Mouse (Mus musculus) limb, embryonic 14.5 days (tissue): Measurements from ENCODE around the gene Defb23. TPM values are rescaled to one million over a fixed set of nuclear protein-coding genes. Genes with fewer than 3 reads are reported as not detected.

Experiments
- ATAC-seq: fragments of 200-750 bp; cut with Nextera tagmentation; 2 replicates; pipeline ENCODE4 v1.8.0; 2017; ENCODE audit warnings: low read depth, moderate number of reproducible peaks, moderate TSS enrichment; ENCODE audit not compliant: low FRiP score
- DNase-seq: peaks from one replicate; pipeline ENCODE4 v3.0.0-alpha.2; 2015; ENCODE audit warnings: low spot score
- H3K27ac ChIP-seq: fragments of 300-500 bp; sonication (generic); replicated peaks from 2 replicates; pipeline ENCODE4 v1.5.1; 2014; ENCODE audit warnings: low read depth, mild to moderate bottlenecking, low read length, moderate library complexity, mixed read lengths
- H3K27me3 ChIP-seq: fragments of 300-500 bp; sonication (generic); 2 replicates; pipeline ENCODE4 v1.6.1; 2014; ENCODE audit warnings: low read length, mixed read lengths; ENCODE audit not compliant: control insufficient read depth, insufficient read depth
- H3K36me3 ChIP-seq: fragments of 300-500 bp; sonication (generic); 2 replicates; pipeline ENCODE4 v1.6.1; 2014; ENCODE audit warnings: mild to moderate bottlenecking, low read length, moderate library complexity, mixed read lengths; ENCODE audit not compliant: control insufficient read depth, insufficient read depth
- H3K4me1 ChIP-seq: fragments of 300-500 bp; sonication (generic); 2 replicates; pipeline ENCODE4 v1.6.1; 2014; ENCODE audit warnings: antibody characterized with exemption, low read length, mixed read lengths; ENCODE audit not compliant: control insufficient read depth, insufficient read depth
- H3K4me2 ChIP-seq: fragments of 300-500 bp; sonication (generic); replicated peaks from 2 replicates; pipeline ENCODE4 v1.6.1; 2014; ENCODE audit warnings: low read depth, mild to moderate bottlenecking, low read length, moderate library complexity; ENCODE audit not compliant: severe bottlenecking
- H3K4me3 ChIP-seq: fragments of 300-500 bp; sonication (generic); replicated peaks from 2 replicates; pipeline ENCODE4 v1.5.1; 2014; ENCODE audit warnings: low read length
- H3K9ac ChIP-seq: fragments of 300-500 bp; sonication (generic); 2 replicates; pipeline ENCODE4 v1.6.1; 2014; ENCODE audit warnings: mild to moderate bottlenecking, low read depth, low read length, moderate library complexity; ENCODE audit not compliant: severe bottlenecking
- H3K9me3 ChIP-seq: fragments of 300-500 bp; sonication (generic); 2 replicates; pipeline ENCODE4 v1.6.1; 2016; ENCODE audit warnings: low read length; ENCODE audit not compliant: control insufficient read depth
- POLR2A ChIP-seq: fragments of 200-500 bp; IDR thresholded peaks from 2 replicates; pipeline ENCODE4 v1.8.0; 2012; ENCODE audit warnings: inconsistent platforms, mild to moderate bottlenecking, moderate library complexity, borderline replicate concordance; ENCODE audit not compliant: insufficient read depth, insufficient read length; ENCODE audit errors: extremely low read depth
- WGBS: fragments of 180-500 bp; shearing (Covaris S2); extraction: QIAGEN DNeasy Blood & Tissue Kit; methylation state at CpG from one replicate; pipeline ENCODE4 v1.1.7; 2014; 5-methylcytosine and 5-hydroxymethylcytosine counted together
- polyA plus RNA-seq, 2 experiments: library from polyadenylated mRNA; depleted of rRNA in 1 of 2; stranded (reverse) in 1 of 2; unstranded in 1 of 2; fragments of >200 nt; fragmentation: Nextera tagmentation in 1 of 2; extraction: Ambion mirVana in 1 of 2; gene quantifications; 2 replicates each; pipeline versions ENCODE4 v1.2.1 to v1.2.3; 2012 to 2014

The Defb23 gene
- polyA plus RNA-seq, 2 experiments, result not detected

DNA sequence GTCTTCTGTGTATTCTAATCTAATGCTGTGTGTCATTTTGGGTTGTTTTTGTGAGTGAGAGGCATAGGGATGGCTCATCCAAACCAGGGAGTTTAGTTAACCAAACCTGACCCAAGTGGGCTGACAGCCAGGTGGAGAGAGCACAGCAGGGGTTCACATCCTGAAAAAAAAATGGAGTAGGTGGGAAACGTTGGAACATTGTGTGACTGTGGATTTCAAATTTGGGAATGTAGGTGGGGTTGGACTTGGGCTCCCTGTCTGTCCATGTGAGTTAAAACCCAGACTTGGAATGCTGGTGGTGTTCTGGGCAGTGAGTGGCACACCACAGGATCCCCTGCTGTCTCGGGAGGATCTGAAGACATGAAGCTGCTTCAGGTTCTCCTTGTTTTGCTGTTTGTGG, 12.3 kb upstream of the Defb23 start, which contains the start of gene Defb20:
Defb20 (plus strand) TSS at position 301 of the 400 bp plus-strand sequence.
- Histone ChIP-seq H3K9ac (no peak within 1 kb of the TSS), H3K27ac (no peak within 1 kb of the TSS), H3K27me3 (no peaks in the 10 kb centered on the region), H3K9me3 (no peaks in the 10 kb centered on the region), H3K4me1 (no peaks in the 10 kb centered on the region), H3K36me3 (no peaks in the 10 kb centered on the region), H3K4me2 (no peak within 1 kb of the TSS), H3K4me3 (no peak within 1 kb of the TSS)
- TF ChIP-seq POLR2A, result no peak
- no peak for DNase-seq
- no peak for ATAC-seq
- WGBS, result 56% methylated on average over 2 of the region's 2 CpGs

DNA sequence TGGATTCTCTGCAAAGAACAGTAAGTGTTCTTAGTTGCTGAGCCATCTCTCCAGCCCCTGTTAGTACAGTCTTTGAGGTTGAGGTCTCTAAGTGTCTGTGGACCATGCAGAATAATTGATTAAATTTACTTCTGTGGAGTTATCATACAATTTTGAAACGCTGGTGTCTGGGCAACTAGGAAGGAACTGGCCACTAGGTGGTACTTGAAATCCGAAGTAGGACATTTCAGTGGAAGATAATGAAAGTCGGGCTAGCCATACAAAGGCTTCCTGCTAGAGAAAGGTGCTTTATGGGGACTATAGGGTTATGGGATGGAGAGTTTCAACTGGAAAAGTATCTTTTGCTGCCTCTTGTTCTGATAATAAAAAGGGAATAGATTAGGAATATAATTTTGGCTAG, 8.0 kb upstream of the Defb23 start:
- H3K4me1 ChIP-seq, result no peaks in the 10 kb centered on the region
- H3K9me3 ChIP-seq, result no peaks in the 10 kb centered on the region
- H3K4me2 ChIP-seq, result no peak overlapping the region
- DNase-seq, result no peak
- 26% methylated on average over 3 of the region's 3 CpGs for WGBS
- H3K27ac ChIP-seq, result no peak overlapping the region
- no peak overlapping the region for H3K9ac ChIP-seq
- ATAC-seq, result no peak
- no peak overlapping the region for H3K4me3 ChIP-seq
- no peak for TF ChIP-seq POLR2A
- no peaks in the 10 kb centered on the region for H3K36me3 ChIP-seq
- H3K27me3 ChIP-seq, result no peaks in the 10 kb centered on the region

DNA sequence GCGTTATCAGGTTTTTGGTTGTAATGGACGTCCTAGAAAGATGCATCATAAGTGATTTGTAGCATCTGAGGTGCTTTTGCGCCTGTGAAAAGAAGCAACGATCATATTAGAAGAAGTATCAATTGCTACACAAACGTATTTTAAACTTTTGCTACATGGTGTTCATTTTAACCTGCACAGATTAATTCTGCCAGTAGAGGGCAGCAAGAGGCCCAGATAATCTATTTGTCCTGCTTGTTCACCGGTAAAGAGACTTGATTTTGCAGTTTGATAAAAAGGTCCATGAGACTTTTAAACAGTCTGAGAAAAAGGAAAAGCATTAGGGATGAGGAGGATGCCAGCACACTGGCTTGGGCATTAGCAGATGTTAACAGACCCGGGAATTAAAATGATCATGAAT, 6.6 kb upstream of the Defb23 start:
- no peak overlapping the region for H3K9ac ChIP-seq
- H3K4me1 ChIP-seq, result no peaks in the 10 kb centered on the region
- peak; percentile 70 for DNase-seq
- no peak for ATAC-seq
- no peak for TF ChIP-seq POLR2A
- H3K4me3 ChIP-seq, result no peak overlapping the region
- no peaks in the 10 kb centered on the region for H3K36me3 ChIP-seq
- no peaks in the 10 kb centered on the region for H3K9me3 ChIP-seq
- no peaks in the 10 kb centered on the region for H3K27me3 ChIP-seq
- H3K27ac ChIP-seq, result no peak overlapping the region
- no peak overlapping the region for H3K4me2 ChIP-seq
- 26% methylated on average over 7 of the region's 7 CpGs for WGBS

DNA sequence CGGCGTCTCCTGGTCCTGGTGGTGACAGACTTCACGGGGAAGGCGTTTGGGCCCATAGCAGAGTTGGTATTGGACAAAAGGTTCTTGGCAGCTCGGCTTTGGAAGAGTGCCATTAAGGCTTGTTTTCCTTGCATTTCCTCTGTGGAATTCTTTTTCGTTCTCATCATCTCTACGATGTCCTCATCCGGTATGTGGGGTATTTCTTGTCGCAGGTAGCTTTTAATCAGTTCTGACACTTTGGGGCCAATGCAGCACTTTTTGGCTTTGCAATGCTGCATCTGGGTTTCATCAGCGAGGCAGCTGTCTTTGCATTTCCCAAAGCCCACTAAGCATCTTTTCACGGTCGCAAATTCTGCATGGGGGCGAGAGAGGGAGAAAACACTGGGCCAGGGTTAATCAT, 5.2 kb downstream of the Defb23 start:
- Histone ChIP-seq H3K27ac (no peak overlapping the region), H3K4me3 (no peak overlapping the region), H3K36me3 (no peaks in the 10 kb centered on the region), H3K27me3 (no peaks in the 10 kb centered on the region), H3K4me2 (no peak overlapping the region), H3K9ac (no peak overlapping the region), H3K9me3 (no peaks in the 10 kb centered on the region), H3K4me1 (peaks cover 8% of the 10 kb centered on the region)
- no peak for DNase-seq
- TF ChIP-seq POLR2A, result no peak
- no peak for ATAC-seq
- WGBS, result 41% methylated on average over 13 of the region's 13 CpGs

DNA sequence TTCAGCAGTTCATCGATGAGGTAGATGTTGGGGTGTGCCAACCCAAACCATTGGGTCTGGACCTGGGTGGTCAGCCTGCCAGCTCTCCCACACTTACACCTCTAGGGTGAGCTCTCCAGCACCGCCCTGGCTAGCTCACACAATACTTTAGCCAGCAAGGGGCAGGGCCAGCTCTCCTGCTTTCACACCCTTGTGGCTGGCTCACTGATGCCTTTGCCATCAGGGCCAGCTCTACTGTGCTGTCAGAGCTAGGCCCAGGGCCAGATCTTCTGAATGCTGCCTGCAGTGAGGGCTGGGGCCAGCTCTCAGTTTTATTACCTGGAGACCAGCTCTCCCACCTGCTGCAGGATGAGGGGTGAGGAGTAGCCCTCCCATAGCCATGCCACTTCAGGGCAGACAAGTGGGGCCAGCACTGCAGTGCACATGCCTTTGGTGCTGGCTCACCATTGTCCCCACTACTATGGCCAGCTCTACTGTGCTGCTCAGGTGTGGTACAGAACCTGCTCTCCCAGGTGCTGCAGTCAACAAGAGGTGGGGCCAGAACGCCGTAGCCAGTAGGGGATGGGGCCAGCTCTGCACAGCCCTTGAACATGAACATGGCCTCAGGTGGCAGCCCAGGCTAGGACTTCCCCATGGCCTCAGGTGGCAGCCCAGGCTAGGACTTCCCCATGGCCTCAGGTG, 12.2 kb downstream of the Defb23 start:
- Histone ChIP-seq H3K4me2 (no peak overlapping the region), H3K27me3 (no peaks in the 10 kb centered on the region), H3K9ac (no peak overlapping the region), H3K36me3 (no peaks in the 10 kb centered on the region), H3K27ac (no peak overlapping the region), H3K4me1 (no peaks in the 10 kb centered on the region), H3K9me3 (no peaks in the 10 kb centered on the region), H3K4me3 (no peak overlapping the region)
- WGBS, result 70% methylated on average over 4 of the region's 4 CpGs
- DNase-seq, result no peak
- TF ChIP-seq POLR2A, result no peak
- ATAC-seq, result no peak

DNA sequence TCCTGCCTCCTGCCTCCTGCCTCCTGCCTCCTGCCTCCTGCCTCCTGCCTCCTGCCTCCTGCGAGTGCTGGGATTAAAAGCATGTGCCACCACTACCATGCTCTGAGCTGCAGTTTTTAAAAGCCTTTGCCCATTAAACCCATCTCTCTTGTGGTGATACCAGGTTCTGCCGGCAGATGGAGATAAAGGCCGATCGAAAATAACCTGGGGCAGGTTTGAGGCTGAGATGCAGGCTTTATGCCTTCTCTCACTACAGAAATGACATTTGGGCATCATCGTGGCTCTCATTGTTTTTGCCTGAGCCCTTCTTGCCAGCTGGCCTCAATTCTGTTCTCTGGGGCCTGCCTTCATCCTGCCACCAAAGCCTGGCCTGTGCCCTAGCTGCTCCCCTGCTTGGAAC, 14.2 kb downstream of the Defb23 start:
- H3K27me3 ChIP-seq, result no peaks in the 10 kb centered on the region
- no peaks in the 10 kb centered on the region for H3K9me3 ChIP-seq
- no peak for TF ChIP-seq POLR2A
- ATAC-seq (no peak), DNase-seq (peak; percentile 19)
- 2% methylated on average over 5 of the region's 5 CpGs for WGBS
- no peaks in the 10 kb centered on the region for H3K36me3 ChIP-seq
- H3K4me3 ChIP-seq, result no peak overlapping the region
- no peak overlapping the region for H3K27ac ChIP-seq
- no peaks in the 10 kb centered on the region for H3K4me1 ChIP-seq
- H3K4me2 ChIP-seq, result no peak overlapping the region
- H3K9ac ChIP-seq, result no peak overlapping the region
